Mouse (Mus musculus): ENCODE data around the gene Gm17268. TPM values are rescaled to one million over a fixed set of nuclear protein-coding genes. Genes with fewer than 3 reads are reported as not detected.

Gm17268 gene
- polyA plus RNA-seq (2016; fragmentation: Nextera tagmentation; extraction: Ambion mirVana) = not detected in 2 replicates

DNA sequence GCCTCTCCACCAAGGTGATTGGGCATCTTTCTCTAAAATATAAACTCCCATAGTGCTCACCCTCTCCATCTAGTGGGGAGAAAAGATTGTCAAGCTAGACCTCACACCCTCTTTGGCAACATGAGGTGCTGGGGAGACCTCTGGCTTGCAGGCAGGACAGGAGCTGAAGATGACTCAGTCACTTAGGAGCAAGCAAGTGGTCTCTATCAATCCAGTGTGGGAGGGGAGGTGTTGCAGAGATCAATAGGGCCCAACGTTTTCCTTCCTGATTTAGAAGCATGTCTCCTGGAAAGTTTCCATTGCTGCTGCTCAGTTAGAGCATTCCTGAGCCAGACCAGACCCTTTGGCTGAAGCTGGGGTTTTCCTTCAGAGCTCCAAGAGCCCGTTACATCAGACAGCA, at the start of gene Gm17268:
Gene Gm17268 (minus strand): TSS at position 28 of the 400 bp plus-strand sequence.
- no peaks in the 10 kb centered on the region for H3K36me3 ChIP-seq
- no peak within 1 kb of the TSS for H3K9ac ChIP-seq (replicated peaks)
- H3K4me3 ChIP-seq = no peak within 1 kb of the TSS
- no peak within 1 kb of the TSS for H3K27ac ChIP-seq (replicated peaks)
- 59% methylated on average over 2 of the region's 2 CpGs for WGBS
- no peak for ATAC-seq (ENCODE audit: low FRiP score, low read depth)
- H3K9me3 ChIP-seq = no peaks in the 10 kb centered on the region
- no peak within 1 kb of the TSS for H3K4me2 ChIP-seq (replicated peaks)
- no peaks in the 10 kb centered on the region for H3K27me3 ChIP-seq
- H3K4me1 ChIP-seq = no peaks in the 10 kb centered on the region

DNA sequence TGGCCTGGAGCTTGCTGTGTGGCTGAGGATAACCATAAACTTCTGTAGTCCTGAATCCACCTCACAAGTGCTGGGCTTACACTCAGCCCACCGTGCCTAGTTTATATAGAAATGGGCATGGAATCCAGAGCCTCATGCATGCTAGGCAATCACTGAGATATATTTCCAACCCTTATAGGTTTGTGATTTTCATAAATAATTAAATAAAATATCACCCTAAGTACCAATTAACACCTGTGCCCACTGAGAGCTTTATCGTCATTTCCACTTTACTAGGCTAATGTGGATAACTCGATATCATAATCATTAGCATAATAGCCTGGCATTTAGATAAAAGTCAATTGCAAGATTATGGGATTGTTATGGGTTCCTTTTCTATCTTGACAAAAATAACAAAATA, 46.0 kb upstream of the Gm17268 start:
- 95% methylated on average over 3 of the region's 3 CpGs for WGBS
- Histone ChIP-seq H3K4me1 (no peaks in the 10 kb centered on the region), H3K9ac (replicated peaks) (no peak overlapping the region), H3K9me3 (no peaks in the 10 kb centered on the region), H3K4me3 (no peak overlapping the region), H3K4me2 (replicated peaks) (no peak overlapping the region), H3K36me3 (no peaks in the 10 kb centered on the region), H3K27ac (replicated peaks) (no peak overlapping the region), H3K27me3 (no peaks in the 10 kb centered on the region)
- no peak for ATAC-seq (ENCODE audit: low FRiP score, low read depth)

DNA sequence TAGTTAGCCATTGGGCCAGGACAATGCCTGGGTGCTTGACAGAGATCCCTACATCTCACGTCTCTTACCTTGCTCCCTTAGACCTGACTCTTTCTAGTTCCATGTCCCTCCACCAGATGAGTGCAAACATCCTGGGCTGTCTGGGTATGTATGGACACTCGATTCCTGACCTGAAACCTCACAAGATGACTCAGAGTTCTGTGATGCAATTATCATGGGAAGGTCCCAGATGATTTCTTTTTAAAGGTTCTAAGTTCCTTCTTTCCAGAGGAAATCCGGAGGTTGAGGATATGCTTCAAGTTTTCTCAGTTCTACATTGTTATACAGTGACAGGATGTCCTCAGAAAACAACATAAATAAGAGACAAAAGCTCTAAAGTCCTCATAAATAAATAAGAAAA, 42.5 kb upstream of the Gm17268 start:
- Histone ChIP-seq H3K4me2 (replicated peaks) (no peak overlapping the region), H3K27me3 (no peaks in the 10 kb centered on the region), H3K27ac (replicated peaks) (no peak overlapping the region), H3K4me1 (no peaks in the 10 kb centered on the region), H3K9me3 (no peaks in the 10 kb centered on the region), H3K9ac (replicated peaks) (no peak overlapping the region), H3K4me3 (no peak overlapping the region), H3K36me3 (no peaks in the 10 kb centered on the region)
- WGBS = 81% methylated on average over 3 of the region's 3 CpGs
- ATAC-seq (ENCODE audit: low FRiP score, low read depth) = no peak

DNA sequence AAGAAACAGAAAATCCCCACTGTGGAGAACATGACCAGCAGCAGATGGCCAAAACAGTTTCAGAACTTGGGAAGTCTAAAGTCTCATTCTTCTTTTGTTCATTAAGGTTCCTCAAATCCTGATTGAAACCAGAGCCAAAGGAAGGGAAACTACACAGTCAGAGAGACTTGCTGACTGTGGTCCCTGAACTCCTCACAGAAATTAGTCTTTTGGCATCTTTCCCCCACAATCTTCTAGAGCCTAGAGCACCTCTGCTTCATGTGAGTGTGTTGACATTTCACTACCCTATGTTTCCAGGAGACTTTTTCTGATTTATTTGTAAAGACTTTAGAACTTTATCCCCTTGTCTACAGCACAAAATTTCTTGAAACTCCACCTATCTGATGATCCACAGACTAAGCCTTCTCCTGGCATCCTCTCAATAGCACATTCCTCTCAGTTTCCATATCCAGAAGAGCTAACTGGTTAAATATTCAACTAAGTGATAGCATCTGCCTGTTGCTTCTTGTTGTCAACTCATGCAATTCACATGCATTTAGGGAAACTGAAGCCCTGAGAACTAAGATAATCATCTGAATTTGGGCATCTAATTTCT, 39.9 kb upstream of the Gm17268 start:
- Histone ChIP-seq H3K27ac (replicated peaks) (no peak overlapping the region), H3K9ac (replicated peaks) (no peak overlapping the region), H3K4me3 (no peak overlapping the region), H3K36me3 (no peaks in the 10 kb centered on the region), H3K4me1 (no peaks in the 10 kb centered on the region), H3K9me3 (no peaks in the 10 kb centered on the region), H3K4me2 (replicated peaks) (no peak overlapping the region), H3K27me3 (no peaks in the 10 kb centered on the region)
- ATAC-seq (ENCODE audit: low FRiP score, low read depth) = no peak

DNA sequence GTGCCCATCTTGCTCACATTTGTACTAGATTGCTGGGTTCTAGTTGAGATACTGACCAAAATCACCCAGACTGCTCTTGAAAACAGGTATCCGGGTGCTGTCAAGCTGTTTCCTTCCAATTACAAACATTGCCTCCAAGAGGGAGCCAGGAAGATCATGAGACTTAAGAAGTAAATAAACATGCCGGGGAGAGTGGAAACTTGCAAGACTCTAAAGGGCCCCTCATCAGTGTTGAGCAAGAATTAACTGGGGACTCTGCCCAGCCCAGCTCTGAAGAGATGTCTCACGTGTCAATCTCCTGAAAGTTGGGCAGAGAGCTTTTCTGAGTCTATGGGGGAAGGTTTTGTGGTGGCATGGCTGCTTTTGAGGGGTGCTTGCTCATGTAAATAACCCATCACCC, 38.7 kb upstream of the Gm17268 start:
- Histone ChIP-seq H3K36me3 (no peaks in the 10 kb centered on the region), H3K4me2 (replicated peaks) (no peak overlapping the region), H3K4me1 (no peaks in the 10 kb centered on the region), H3K9ac (replicated peaks) (no peak overlapping the region), H3K4me3 (no peak overlapping the region), H3K27me3 (no peaks in the 10 kb centered on the region), H3K27ac (replicated peaks) (no peak overlapping the region), H3K9me3 (no peaks in the 10 kb centered on the region)
- 73% methylated on average over 3 of the region's 3 CpGs for WGBS
- no peak for ATAC-seq (ENCODE audit: low FRiP score, low read depth)

DNA sequence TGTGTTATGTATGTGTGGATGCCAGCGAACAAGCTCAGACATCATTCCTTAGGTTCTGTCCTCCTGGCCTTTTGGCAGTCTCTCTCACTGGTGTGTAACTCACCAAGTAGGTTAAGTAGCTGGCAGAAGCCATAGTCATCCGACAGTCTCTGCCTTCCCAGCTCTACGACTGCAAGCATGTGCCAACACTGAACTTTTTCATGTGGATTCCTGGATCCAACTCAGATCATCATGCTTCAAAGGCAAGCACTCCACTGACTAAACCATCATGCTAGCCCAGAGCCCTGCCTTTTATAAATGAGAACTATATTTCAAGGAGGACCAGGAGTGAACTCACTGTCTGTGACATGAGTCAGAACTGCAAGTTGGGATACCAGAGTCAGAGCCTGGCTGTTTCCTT, 35.3 kb upstream of the Gm17268 start:
- ATAC-seq (ENCODE audit: low FRiP score, low read depth) = no peak
- H3K9me3 ChIP-seq = no peaks in the 10 kb centered on the region
- H3K9ac ChIP-seq (replicated peaks) = no peak overlapping the region
- no peak overlapping the region for H3K4me3 ChIP-seq
- H3K4me1 ChIP-seq = no peaks in the 10 kb centered on the region
- H3K36me3 ChIP-seq = no peaks in the 10 kb centered on the region
- H3K27me3 ChIP-seq = no peaks in the 10 kb centered on the region
- H3K27ac ChIP-seq (replicated peaks) = no peak overlapping the region
- H3K4me2 ChIP-seq (replicated peaks) = no peak overlapping the region
- 91% methylated on average over 3 of the region's 3 CpGs for WGBS

DNA sequence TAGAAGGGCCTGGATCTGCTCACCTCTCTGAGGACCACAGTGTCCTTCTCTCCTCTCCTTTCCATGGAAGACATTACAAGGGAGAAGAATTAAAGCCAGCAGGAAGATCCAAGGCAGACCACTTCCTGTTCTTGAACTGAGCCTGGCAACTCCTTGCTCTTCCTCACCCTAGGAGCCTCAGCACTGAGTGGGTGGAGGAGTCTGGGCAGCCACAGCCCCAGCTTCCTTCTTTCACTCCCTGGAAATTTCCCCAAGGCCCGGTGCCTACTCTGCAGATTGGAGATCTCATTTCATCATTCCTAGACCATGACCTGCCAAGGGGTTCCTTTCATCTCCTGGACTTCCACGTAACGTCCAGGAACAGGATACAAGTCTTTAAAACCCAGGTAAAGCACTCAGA, 34.6 kb upstream of the Gm17268 start:
- Histone ChIP-seq H3K9me3 (no peaks in the 10 kb centered on the region), H3K4me2 (replicated peaks) (no peak overlapping the region), H3K36me3 (no peaks in the 10 kb centered on the region), H3K27ac (replicated peaks) (no peak overlapping the region), H3K9ac (replicated peaks) (no peak overlapping the region), H3K4me3 (no peak overlapping the region), H3K4me1 (no peaks in the 10 kb centered on the region), H3K27me3 (no peaks in the 10 kb centered on the region)
- WGBS = 80% methylated on average over 3 of the region's 3 CpGs
- ATAC-seq (ENCODE audit: low FRiP score, low read depth) = no peak

DNA sequence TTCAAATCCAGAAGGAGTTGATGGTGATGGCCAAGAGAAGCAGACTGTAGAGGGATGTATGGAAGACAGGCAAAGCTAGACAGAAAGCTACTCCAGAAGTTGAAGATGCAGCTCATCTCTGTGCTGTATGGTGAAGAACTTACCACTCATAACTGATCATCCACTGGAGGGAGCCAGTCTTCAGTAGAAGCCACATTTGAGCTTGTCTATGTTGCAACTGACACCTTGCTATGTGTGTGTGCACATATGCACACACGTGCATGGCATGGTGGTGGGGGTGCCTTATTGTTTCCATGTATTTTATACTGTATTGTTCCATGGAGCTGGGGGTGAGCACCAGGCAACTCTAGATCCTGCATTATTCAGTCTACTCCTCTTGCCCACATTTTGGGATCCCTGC, 34.0 kb upstream of the Gm17268 start:
- Histone ChIP-seq H3K4me1 (no peaks in the 10 kb centered on the region), H3K36me3 (no peaks in the 10 kb centered on the region), H3K4me3 (no peak overlapping the region), H3K27me3 (no peaks in the 10 kb centered on the region), H3K9ac (replicated peaks) (no peak overlapping the region), H3K4me2 (replicated peaks) (no peak overlapping the region), H3K27ac (replicated peaks) (no peak overlapping the region), H3K9me3 (no peaks in the 10 kb centered on the region)
- ATAC-seq (ENCODE audit: low FRiP score, low read depth) = no peak
- 93% methylated on average over 1 of the region's 1 CpGs for WGBS

DNA sequence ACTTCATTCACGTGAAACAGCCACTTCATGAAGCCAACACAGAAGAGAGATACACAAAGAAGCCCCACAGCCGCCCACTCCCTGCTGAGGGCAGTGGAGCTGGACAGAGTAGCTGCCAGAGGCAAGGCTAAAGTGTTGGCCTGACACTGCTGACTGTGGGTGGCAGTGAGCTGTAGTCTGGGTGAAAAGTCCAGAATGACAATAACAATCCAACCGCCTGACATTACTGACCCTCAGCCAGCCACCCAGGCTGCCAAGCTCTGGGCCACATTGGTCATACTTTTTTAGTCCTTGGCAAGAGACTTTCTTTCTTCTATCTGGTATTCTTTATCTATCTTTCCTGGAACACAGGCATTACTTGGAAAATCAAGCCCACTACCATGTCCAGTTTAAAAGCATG, 32.7 kb upstream of the Gm17268 start:
- WGBS = 66% methylated on average over 3 of the region's 3 CpGs
- no peak overlapping the region for H3K27ac ChIP-seq (replicated peaks)
- H3K9ac ChIP-seq (replicated peaks) = no peak overlapping the region
- no peaks in the 10 kb centered on the region for H3K9me3 ChIP-seq
- H3K27me3 ChIP-seq = no peaks in the 10 kb centered on the region
- H3K36me3 ChIP-seq = no peaks in the 10 kb centered on the region
- no peaks in the 10 kb centered on the region for H3K4me1 ChIP-seq
- no peak overlapping the region for H3K4me3 ChIP-seq
- no peak for ATAC-seq (ENCODE audit: low FRiP score, low read depth)
- H3K4me2 ChIP-seq (replicated peaks) = no peak overlapping the region

DNA sequence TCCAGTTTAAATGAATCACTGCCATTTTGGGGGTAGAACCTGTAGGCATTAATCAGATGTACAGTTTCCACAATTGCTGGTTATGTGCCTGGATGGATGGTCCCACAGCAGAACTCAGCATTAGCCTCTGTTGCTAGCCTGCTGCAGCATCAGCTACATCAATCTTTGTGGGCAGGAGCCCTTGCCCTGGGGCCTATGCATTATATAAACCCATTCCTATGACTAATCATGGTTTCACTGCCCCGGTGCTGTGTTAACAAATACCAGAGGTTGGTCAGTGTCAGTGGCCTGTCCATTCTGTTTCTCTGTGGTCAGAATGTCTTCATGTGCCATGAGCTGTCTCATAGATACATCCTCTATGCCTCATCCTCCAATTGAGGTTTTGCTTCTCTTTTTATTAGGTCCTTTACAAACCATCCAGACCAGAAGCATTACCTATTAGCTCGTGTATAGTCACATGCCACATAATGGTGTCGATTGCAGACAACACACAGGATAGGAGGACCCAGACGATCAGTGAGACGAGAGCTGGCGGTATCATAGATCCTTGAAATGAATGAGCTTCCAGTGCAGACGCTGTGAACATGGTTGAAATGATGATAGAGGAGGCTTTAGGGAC, 28.7 kb upstream of the Gm17268 start:
- Histone ChIP-seq H3K27ac (replicated peaks) (no peak overlapping the region), H3K27me3 (no peaks in the 10 kb centered on the region), H3K9me3 (no peaks in the 10 kb centered on the region), H3K36me3 (no peaks in the 10 kb centered on the region), H3K4me3 (no peak overlapping the region), H3K4me2 (replicated peaks) (no peak overlapping the region), H3K4me1 (no peaks in the 10 kb centered on the region), H3K9ac (replicated peaks) (no peak overlapping the region)
- 86% methylated on average over 7 of the region's 7 CpGs for whole genome bisulfite sequencing
- no peak for ATAC-seq (ENCODE audit: low FRiP score, low read depth)

DNA sequence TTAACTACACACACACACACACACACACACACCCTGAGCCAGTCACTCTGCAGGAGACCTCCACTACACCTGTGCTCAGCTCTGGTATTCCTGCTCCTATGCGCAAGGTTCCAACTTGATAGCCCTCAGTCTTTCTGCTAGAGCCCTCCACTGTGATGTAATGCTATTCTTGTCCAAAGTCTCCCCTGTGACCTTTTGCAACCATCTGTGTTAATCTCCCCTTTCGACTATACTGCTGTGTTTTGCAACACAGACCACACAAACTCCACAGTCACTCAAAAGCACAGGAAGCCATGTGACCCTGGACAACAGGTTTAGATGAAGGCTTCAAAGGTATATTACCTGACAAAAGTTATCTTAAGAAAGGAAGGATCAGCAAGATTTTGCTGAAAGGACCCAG, 25.1 kb upstream of the Gm17268 start:
- H3K4me2 ChIP-seq (replicated peaks) = no peak overlapping the region
- no peak overlapping the region for H3K27ac ChIP-seq (replicated peaks)
- no peaks in the 10 kb centered on the region for H3K36me3 ChIP-seq
- H3K4me1 ChIP-seq = no peaks in the 10 kb centered on the region
- no peaks in the 10 kb centered on the region for H3K9me3 ChIP-seq
- 74% methylated on average over 2 of the region's 2 CpGs for WGBS
- no peaks in the 10 kb centered on the region for H3K27me3 ChIP-seq
- H3K9ac ChIP-seq (replicated peaks) = no peak overlapping the region
- no peak for ATAC-seq (ENCODE audit: low FRiP score, low read depth)
- H3K4me3 ChIP-seq = no peak overlapping the region

DNA sequence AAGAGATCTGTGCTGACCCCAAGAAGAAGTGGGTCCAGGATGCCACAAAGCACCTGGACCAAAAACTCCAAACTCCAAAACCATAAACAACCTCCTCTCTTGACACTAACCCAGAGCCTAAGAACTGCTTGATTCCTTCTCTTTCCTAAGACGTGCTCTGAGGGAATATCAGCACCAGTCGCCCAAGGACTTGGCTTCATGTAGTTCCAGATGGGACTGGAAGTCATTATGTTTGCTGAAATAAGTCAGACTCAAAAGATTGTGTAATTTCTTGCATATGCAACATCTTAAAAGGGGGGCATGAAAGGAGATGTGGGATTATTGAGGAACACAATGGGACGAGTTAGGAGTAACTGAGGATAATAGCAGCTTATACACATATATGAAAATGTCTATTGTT, 23.9 kb upstream of the Gm17268 start:
- H3K4me3 ChIP-seq = no peak overlapping the region
- no peaks in the 10 kb centered on the region for H3K36me3 ChIP-seq
- no peaks in the 10 kb centered on the region for H3K9me3 ChIP-seq
- H3K9ac ChIP-seq (replicated peaks) = no peak overlapping the region
- H3K27me3 ChIP-seq = no peaks in the 10 kb centered on the region
- 80% methylated on average over 3 of the region's 3 CpGs for WGBS
- H3K4me2 ChIP-seq (replicated peaks) = no peak overlapping the region
- no peaks in the 10 kb centered on the region for H3K4me1 ChIP-seq
- ATAC-seq (ENCODE audit: low FRiP score, low read depth) = no peak
- H3K27ac ChIP-seq (replicated peaks) = no peak overlapping the region

DNA sequence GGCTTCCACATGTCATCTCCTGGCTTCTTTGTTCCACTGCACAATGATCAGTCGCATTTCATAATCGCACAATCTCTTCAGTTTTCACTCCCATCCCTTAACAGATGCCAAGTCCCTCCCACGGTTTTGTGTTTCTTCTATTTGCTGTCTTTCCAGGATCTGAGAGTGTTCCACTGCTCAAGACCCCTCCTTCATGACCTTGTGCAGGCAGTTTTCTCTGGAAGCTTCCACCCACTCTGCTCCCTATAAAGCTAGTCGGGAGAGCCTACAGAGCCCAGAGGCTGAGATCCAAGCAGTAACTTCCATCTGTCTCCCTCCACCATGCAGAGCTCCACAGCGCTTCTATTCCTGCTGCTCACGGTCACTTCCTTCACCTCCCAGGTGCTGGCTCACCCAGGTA, 19.3 kb upstream of the Gm17268 start, which contains the start of gene Ccl11:
Gene Ccl11 (plus strand): TSS at position 178 of the 400 bp plus-strand sequence.
- ATAC-seq (ENCODE audit: low FRiP score, low read depth) = no peak
- Histone ChIP-seq H3K4me3 (no peak within 1 kb of the TSS), H3K4me1 (no peaks in the 10 kb centered on the region), H3K4me2 (replicated peaks) (no peak within 1 kb of the TSS), H3K36me3 (no peaks in the 10 kb centered on the region), H3K27ac (replicated peaks) (no peak within 1 kb of the TSS), H3K9me3 (no peaks in the 10 kb centered on the region), H3K9ac (replicated peaks) (no peak within 1 kb of the TSS), H3K27me3 (no peaks in the 10 kb centered on the region)
- WGBS = 87% methylated on average over 6 of the region's 6 CpGs

Measured in midbrain, embryonic 12.5 days (tissue).